Mouse (Mus musculus): ENCODE measurements around the gene Iqsec1. TPM values are rescaled to one million over a fixed set of nuclear protein-coding genes. Genes with fewer than 3 reads are reported as not detected.

Iqsec1 gene
- polyA plus RNA-seq, 1 experiment = 41.7 TPM

DNA sequence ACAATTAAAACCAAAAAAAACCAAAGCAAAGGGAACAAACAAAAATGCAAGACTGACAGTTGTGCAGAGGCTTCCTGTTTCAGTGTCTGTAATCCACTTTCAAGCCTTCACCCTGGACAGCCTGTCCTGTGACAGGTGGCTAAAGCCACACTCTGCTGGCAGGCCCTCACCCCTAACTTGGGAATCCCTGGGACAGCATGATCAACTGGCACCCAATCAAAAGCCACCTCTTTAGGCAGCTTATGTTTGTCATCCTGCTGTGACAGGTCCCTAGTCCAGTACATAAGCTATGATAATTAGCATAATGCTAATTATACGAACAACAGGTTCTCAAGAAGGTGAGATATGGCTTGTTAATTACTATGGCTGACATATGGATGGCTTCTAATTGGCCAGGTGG, 40.4 kb downstream of the Iqsec1 start:
- Histone ChIP-seq H3K27ac (ENCODE audit: insufficient read depth, low read length) (no peak overlapping the region), H3K4me1 (ENCODE audit: control insufficient read depth, insufficient read depth, low read length) (no peaks in the 10 kb centered on the region), H3K9ac (ENCODE audit: low read depth, poor library complexity, severe bottlenecking) (no peak overlapping the region), H3K9me3 (replicated peaks; ENCODE audit: control insufficient read depth, insufficient read depth, low read length, poor library complexity, severe bottlenecking) (no peaks in the 10 kb centered on the region), H3K4me3 (ENCODE audit: low read depth, low read length) (no peak overlapping the region), H3K27me3 (ENCODE audit: control insufficient read depth, insufficient read depth, low read length, poor library complexity, severe bottlenecking) (no peaks in the 10 kb centered on the region), H3K36me3 (ENCODE audit: control insufficient read depth, insufficient read depth, low read length, poor library complexity, severe bottlenecking) (no peaks in the 10 kb centered on the region)
- no peak for TF ChIP-seq EP300 (IDR thresholded peaks at IDR 0.05; ENCODE audit: insufficient read depth, low read depth, low read length)
- no peak for TF ChIP-seq CTCF (IDR thresholded peaks at IDR 0.05; ENCODE audit: low read depth, low read length)

DNA sequence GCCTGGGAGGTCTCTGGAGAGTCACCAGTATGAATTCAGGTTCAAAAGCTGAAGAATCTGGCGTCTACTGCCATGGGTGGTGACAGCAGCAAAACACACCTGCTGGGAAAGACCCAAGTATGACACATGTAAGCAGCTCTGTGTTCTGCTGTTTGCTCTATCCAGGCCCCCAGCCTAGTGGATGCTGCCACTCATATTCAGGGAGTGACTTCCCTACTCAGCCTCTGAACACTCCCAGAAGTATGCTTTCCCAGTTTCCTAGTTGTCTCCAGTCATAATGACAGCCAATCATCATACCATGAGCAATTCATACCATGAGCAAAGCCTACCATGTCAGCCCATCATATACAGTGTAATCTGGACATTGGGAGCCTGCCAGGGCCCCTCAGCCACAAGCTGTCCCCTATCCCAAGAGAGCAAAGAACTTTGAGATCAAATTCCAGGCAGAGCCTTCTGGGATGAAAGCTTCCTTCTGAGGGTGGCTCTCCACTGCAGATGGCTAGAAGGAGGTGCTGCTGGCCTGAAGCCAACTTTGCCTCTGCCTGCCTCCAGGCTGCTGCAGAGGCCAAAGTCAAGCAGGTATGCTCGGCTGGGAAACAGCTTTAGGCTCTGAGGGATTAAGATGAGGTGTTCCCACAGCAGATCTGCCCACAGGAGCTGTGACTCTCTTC, 42.8 kb downstream of the Iqsec1 start:
- no peaks in the 10 kb centered on the region for H3K27me3 ChIP-seq (ENCODE audit: control insufficient read depth, insufficient read depth, low read length, poor library complexity, severe bottlenecking)
- H3K36me3 ChIP-seq (ENCODE audit: control insufficient read depth, insufficient read depth, low read length, poor library complexity, severe bottlenecking) = no peaks in the 10 kb centered on the region
- H3K4me1 ChIP-seq (ENCODE audit: control insufficient read depth, insufficient read depth, low read length) = no peaks in the 10 kb centered on the region
- H3K9ac ChIP-seq (ENCODE audit: low read depth, poor library complexity, severe bottlenecking) = no peak overlapping the region
- no peaks in the 10 kb centered on the region for H3K9me3 ChIP-seq (replicated peaks; ENCODE audit: control insufficient read depth, insufficient read depth, low read length, poor library complexity, severe bottlenecking)
- H3K27ac ChIP-seq (ENCODE audit: insufficient read depth, low read length) = no peak overlapping the region
- no peak overlapping the region for H3K4me3 ChIP-seq (ENCODE audit: low read depth, low read length)
- no peak for TF ChIP-seq CTCF (IDR thresholded peaks at IDR 0.05; ENCODE audit: low read depth, low read length)
- TF ChIP-seq EP300 (IDR thresholded peaks at IDR 0.05; ENCODE audit: insufficient read depth, low read depth, low read length) = no peak
- no peak for TF ChIP-seq POLR2A (IDR thresholded peaks at IDR 0.05; ENCODE audit: insufficient read depth, low read length)

DNA sequence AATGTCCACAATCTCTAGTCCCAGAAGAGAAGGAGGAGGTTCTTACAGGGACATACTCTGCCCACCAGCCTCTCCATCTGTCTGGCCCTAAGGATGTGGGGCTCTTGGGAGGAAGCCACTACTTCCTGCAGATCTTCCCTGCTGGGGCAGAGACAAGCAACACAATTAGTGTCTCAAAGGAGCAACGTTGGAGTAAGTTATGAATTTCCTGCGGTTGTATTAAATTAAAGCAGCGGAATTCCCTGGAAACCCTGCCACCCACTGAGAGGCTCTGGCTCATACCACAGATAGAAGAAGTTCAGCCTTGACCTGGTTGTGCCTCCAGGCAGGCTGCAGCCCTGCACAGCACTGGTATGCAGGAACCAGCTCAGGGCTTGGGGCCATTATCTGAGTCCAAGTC, 47.2 kb downstream of the Iqsec1 start:
- Histone ChIP-seq H3K4me1 (ENCODE audit: control insufficient read depth, insufficient read depth, low read length) (no peaks in the 10 kb centered on the region), H3K9me3 (replicated peaks; ENCODE audit: control insufficient read depth, insufficient read depth, low read length, poor library complexity, severe bottlenecking) (no peaks in the 10 kb centered on the region), H3K36me3 (ENCODE audit: control insufficient read depth, insufficient read depth, low read length, poor library complexity, severe bottlenecking) (no peaks in the 10 kb centered on the region), H3K27ac (ENCODE audit: insufficient read depth, low read length) (no peak overlapping the region), H3K27me3 (ENCODE audit: control insufficient read depth, insufficient read depth, low read length, poor library complexity, severe bottlenecking) (no peaks in the 10 kb centered on the region), H3K4me3 (ENCODE audit: low read depth, low read length) (no peak overlapping the region), H3K9ac (ENCODE audit: low read depth, poor library complexity, severe bottlenecking) (no peak overlapping the region)
- TF ChIP-seq CTCF (IDR thresholded peaks at IDR 0.05; ENCODE audit: low read depth, low read length) = no peak
- no peak for TF ChIP-seq POLR2A (IDR thresholded peaks at IDR 0.05; ENCODE audit: insufficient read depth, low read length)
- TF ChIP-seq EP300 (IDR thresholded peaks at IDR 0.05; ENCODE audit: insufficient read depth, low read depth, low read length) = no peak

DNA sequence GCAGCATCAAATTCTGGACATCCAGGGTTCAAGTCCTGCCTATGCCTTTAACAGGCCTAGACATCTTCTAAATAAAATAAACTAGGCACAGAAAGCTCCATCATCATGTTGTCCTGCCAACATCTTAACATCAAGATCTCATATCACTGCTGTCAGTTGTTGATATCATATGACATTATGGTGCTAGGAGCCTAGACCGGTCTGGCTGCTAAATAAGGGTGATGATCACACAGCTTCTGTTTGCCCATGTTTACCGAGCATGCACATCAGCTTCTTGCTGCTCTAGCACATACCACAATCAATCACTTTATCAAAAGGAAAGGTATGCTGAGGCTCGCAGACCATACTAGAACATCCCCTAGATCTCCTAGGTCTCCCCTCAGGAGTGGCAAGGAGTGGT, 54.8 kb downstream of the Iqsec1 start:
- Histone ChIP-seq H3K9ac (ENCODE audit: low read depth, poor library complexity, severe bottlenecking) (no peak overlapping the region), H3K4me3 (ENCODE audit: low read depth, low read length) (no peak overlapping the region), H3K4me1 (ENCODE audit: control insufficient read depth, insufficient read depth, low read length) (no peaks in the 10 kb centered on the region), H3K27ac (ENCODE audit: insufficient read depth, low read length) (no peak overlapping the region), H3K36me3 (ENCODE audit: control insufficient read depth, insufficient read depth, low read length, poor library complexity, severe bottlenecking) (no peaks in the 10 kb centered on the region), H3K27me3 (ENCODE audit: control insufficient read depth, insufficient read depth, low read length, poor library complexity, severe bottlenecking) (no peaks in the 10 kb centered on the region), H3K9me3 (replicated peaks; ENCODE audit: control insufficient read depth, insufficient read depth, low read length, poor library complexity, severe bottlenecking) (no peaks in the 10 kb centered on the region)
- TF ChIP-seq CTCF (IDR thresholded peaks at IDR 0.05; ENCODE audit: low read depth, low read length) (no peak), POLR2A (IDR thresholded peaks at IDR 0.05; ENCODE audit: insufficient read depth, low read length) (no peak), EP300 (IDR thresholded peaks at IDR 0.05; ENCODE audit: insufficient read depth, low read depth, low read length) (no peak)

DNA sequence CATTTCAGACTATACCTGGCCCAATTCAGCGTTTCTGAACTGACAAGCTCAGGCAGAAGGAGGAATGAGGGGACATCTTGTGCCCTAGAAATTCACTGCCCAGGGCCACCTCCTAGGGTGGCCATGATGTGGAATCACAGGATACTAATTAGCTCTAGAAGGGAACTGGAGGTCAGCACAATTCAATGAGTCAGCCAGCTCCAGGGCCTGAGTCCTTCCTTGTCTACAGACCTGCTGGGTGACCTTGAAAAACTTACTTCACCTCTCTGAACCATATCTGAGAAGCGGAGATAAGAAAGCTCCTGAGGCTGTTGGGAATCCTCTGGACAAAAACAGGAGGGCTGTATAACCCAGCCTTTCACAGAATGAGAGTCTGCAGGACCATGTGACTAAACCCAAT, 59.7 kb downstream of the Iqsec1 start:
- Histone ChIP-seq H3K36me3 (ENCODE audit: control insufficient read depth, insufficient read depth, low read length, poor library complexity, severe bottlenecking) (no peaks in the 10 kb centered on the region), H3K4me1 (ENCODE audit: control insufficient read depth, insufficient read depth, low read length) (no peaks in the 10 kb centered on the region), H3K27me3 (ENCODE audit: control insufficient read depth, insufficient read depth, low read length, poor library complexity, severe bottlenecking) (no peaks in the 10 kb centered on the region), H3K27ac (ENCODE audit: insufficient read depth, low read length) (no peak overlapping the region), H3K4me3 (ENCODE audit: low read depth, low read length) (no peak overlapping the region), H3K9ac (ENCODE audit: low read depth, poor library complexity, severe bottlenecking) (no peak overlapping the region), H3K9me3 (replicated peaks; ENCODE audit: control insufficient read depth, insufficient read depth, low read length, poor library complexity, severe bottlenecking) (no peaks in the 10 kb centered on the region)
- TF ChIP-seq POLR2A (IDR thresholded peaks at IDR 0.05; ENCODE audit: insufficient read depth, low read length) (no peak), CTCF (IDR thresholded peaks at IDR 0.05; ENCODE audit: low read depth, low read length) (no peak), EP300 (IDR thresholded peaks at IDR 0.05; ENCODE audit: insufficient read depth, low read depth, low read length) (no peak)

DNA sequence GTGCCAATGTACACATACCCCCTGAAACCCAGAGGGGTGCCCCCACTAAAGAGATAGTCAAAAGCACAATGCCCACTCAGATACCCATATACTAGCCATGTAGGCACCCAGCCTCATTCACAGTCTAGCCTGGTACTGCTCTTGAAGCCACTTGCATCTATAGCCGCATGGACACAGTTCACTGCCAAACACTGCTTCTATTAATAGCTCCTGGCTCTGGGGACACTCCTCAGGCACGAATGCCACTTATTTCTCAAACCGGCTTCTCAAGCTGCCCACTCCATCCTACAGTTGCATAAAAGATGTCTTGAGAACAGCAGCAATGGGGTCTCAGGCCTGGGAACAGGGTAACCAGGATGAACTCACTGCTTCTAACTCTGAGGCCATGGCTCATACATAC, 63.0 kb downstream of the Iqsec1 start:
- no peak overlapping the region for H3K27ac ChIP-seq (ENCODE audit: insufficient read depth, low read length)
- TF ChIP-seq EP300 (IDR thresholded peaks at IDR 0.05; ENCODE audit: insufficient read depth, low read depth, low read length) (no peak), POLR2A (IDR thresholded peaks at IDR 0.05; ENCODE audit: insufficient read depth, low read length) (no peak), CTCF (IDR thresholded peaks at IDR 0.05; ENCODE audit: low read depth, low read length) (no peak)
- no peaks in the 10 kb centered on the region for H3K27me3 ChIP-seq (ENCODE audit: control insufficient read depth, insufficient read depth, low read length, poor library complexity, severe bottlenecking)
- H3K4me3 ChIP-seq (ENCODE audit: low read depth, low read length) = no peak overlapping the region
- H3K36me3 ChIP-seq (ENCODE audit: control insufficient read depth, insufficient read depth, low read length, poor library complexity, severe bottlenecking) = no peaks in the 10 kb centered on the region
- no peak overlapping the region for H3K9ac ChIP-seq (ENCODE audit: low read depth, poor library complexity, severe bottlenecking)
- no peaks in the 10 kb centered on the region for H3K4me1 ChIP-seq (ENCODE audit: control insufficient read depth, insufficient read depth, low read length)
- no peaks in the 10 kb centered on the region for H3K9me3 ChIP-seq (replicated peaks; ENCODE audit: control insufficient read depth, insufficient read depth, low read length, poor library complexity, severe bottlenecking)
